Mouse (Mus musculus): ENCODE data around the gene Pibf1.

Pibf1 gene

GRCm38 (mm10) chr14:99274056-99274455, 174.8 kb downstream of the Pibf1 start:
- no peak for DNase-seq

DNA sequence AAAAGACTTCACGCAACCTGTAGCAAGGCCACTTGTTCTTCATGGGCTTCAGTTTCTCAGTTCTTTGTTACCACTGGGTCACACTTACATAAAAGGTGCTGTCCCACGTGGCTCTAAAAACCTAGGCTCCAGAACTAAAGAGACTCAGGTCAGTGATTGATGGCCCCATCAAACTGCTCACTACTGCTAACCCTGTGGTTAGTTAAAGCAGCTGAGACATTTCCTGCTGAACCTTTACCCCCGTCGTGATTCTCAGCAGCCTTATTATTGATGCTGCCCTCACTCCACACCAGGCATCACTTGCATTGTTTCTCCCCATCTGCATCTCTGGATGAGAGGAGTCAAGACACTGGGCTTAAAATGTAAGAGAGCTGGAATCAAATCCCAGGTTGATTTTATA, 176.6 kb downstream of the Pibf1 start:
- no peak for DNase-seq

- no peak for DNase-seq
These were observed 179.1 kb downstream of the Pibf1 start for GRCm38 (mm10) chr14:99278312-99278711.

GRCm38 (mm10) chr14:99278763-99279486, 179.7 kb downstream of the Pibf1 start:
- no peak for DNase-seq

GRCm38 (mm10) chr14:99280399-99280798, 181.2 kb downstream of the Pibf1 start:
- no peak for DNase-seq

- no peak for DNase-seq
These were observed 181.7 kb downstream of the Pibf1 start for GRCm38 (mm10) chr14:99280825-99281433.

DNA sequence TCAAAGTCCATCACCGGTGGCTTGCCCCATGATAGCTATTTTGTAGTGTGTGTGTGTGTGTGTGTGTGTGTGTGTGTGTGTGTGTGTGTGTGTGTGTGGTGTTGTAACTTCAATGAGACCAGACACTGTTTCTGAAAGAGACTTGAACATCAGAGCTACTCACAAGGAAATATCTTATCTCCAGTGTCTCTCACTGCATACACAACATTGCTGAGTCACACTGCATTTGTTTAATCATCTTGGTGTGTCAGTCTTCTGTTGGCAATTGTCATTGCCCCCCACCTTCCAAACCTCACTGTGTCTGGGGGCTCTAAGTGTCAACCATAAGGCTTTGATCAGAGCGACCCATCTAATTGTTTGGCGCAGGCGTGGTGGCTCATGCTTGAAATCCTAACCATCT, 186.3 kb downstream of the Pibf1 start:
- DNase-seq, result no peak

GRCm38 (mm10) chr14:99292176-99292575, 193.0 kb downstream of the Pibf1 start:
- DNase-seq, result no peak

- DNase-seq, result no peak
These were observed 195.2 kb downstream of the Pibf1 start for GRCm38 (mm10) chr14:99294424-99294823.

- no peak for DNase-seq
These were observed 196.6 kb downstream of the Pibf1 start for GRCm38 (mm10) chr14:99295606-99296341.

GRCm38 (mm10) chr14:99298385-99299021, 199.3 kb downstream of the Pibf1 start, which contains the start of gene Klf5:
TSS of gene Klf5 (plus strand) at chr14:99298691.
- DNase-seq, result peak; percentile 95

GRCm38 (mm10) chr14:99299022-99299481, 199.8 kb downstream of the Pibf1 start:
- peak; percentile 67 for DNase-seq

GRCm38 (mm10) chr14:99299701-99300191, 200.5 kb downstream of the Pibf1 start:
- DNase-seq, result peak; percentile 54

DNA sequence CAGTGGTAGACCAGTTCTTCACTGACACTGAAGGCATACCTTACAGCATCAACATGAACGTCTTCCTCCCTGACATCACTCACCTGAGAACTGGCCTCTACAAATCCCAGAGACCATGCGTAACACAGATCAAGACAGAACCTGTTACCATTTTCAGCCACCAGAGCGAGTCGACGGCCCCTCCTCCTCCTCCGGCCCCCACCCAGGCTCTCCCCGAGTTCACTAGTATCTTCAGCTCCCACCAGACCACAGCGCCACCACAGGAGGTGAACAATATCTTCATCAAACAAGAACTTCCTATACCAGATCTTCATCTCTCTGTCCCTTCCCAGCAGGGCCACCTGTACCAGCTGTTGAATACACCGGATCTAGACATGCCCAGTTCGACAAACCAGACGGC, 202.2 kb downstream of the Pibf1 start:
- DNase-seq, result no peak

All from right cerebral cortex, adult 18-20 months (tissue).